Mouse (Mus musculus): ENCODE results near the gene Ndufv3. TPM values are rescaled to one million over a fixed set of nuclear protein-coding genes. Genes with fewer than 3 reads are reported as not detected.
"Not testable (repeated sequence)": the region's sequence is repeated elsewhere in the genome, so short reads cannot be mapped to it uniquely, and the experiment has no call there.

The Ndufv3 gene
- polyA plus RNA-seq, 1 experiment, result 101 TPM

GRCm38 (mm10) chr17:31543574-31543973 is 23.7 kb downstream of the Ndufv3 start:
- 36% methylated on average over 6 of the region's 6 CpGs for WGBS

DNA sequence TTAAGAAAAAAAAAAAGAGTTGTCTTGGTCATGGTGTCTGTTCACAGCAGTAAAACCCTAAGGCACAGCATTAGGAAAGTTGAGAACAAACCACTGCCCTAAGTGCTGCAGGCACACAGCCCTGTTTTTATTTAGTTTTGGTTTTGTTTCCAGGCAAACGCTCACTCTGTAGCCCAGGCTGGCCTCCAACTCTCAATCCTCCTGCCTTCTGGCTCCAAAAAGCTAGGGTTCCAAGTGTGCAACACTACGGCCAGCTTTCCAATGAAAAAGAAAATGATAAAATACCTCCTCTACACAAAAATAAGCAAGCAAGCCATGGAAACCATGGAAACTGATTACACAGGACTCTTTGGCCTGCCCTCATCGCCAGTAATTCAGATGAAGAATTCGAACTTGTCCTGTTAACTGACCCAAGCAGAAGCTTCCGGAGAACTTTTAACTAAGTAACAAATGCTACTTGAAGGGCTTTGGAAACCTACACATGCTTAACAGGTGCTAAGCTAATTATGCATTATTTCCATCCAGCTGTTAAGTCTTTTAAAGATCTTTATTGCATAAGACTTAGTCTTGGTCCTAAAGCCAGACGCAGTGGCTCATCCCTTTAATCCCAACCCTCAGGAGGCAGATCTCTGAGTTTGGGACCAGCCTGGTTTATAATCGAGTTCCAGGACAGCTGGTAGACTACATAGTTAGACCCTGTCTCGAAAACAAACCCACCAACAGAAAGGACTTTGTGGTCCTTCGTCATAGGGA is 26.7 kb downstream of the Ndufv3 start:
- Histone ChIP-seq H3K4me1 (ENCODE audit: control insufficient read depth, insufficient read depth, low read length) (no peaks in the 10 kb centered on the region), H3K4me3 (replicated peaks; ENCODE audit: extremely low read depth, low read depth, low read length) (no peak overlapping the region)
- WGBS, result 73% methylated on average over 9 of the region's 9 CpGs
- DNase-seq, result no peak
- no peak for TF ChIP-seq POLR2A (IDR thresholded peaks at IDR 0.05; ENCODE audit: borderline replicate concordance, extremely low read depth, low read depth, low read length)
- TF ChIP-seq CTCF (IDR thresholded peaks at IDR 0.05; ENCODE audit: insufficient read depth, low read length), result no peak

More at GRCm38 (mm10) chr17:31543574-31543973, 23.7 kb downstream of the Ndufv3 start:
- H3K4me1 ChIP-seq (ENCODE audit: control insufficient read depth, insufficient read depth, low read length), result no peaks in the 10 kb centered on the region
- H3K4me3 ChIP-seq (replicated peaks; ENCODE audit: extremely low read depth, low read depth, low read length), result no peak overlapping the region
- TF ChIP-seq POLR2A (IDR thresholded peaks at IDR 0.05; ENCODE audit: borderline replicate concordance, extremely low read depth, low read depth, low read length) (no peak), CTCF (IDR thresholded peaks at IDR 0.05; ENCODE audit: insufficient read depth, low read length) (no peak)
- DNase-seq, result no peak

DNA sequence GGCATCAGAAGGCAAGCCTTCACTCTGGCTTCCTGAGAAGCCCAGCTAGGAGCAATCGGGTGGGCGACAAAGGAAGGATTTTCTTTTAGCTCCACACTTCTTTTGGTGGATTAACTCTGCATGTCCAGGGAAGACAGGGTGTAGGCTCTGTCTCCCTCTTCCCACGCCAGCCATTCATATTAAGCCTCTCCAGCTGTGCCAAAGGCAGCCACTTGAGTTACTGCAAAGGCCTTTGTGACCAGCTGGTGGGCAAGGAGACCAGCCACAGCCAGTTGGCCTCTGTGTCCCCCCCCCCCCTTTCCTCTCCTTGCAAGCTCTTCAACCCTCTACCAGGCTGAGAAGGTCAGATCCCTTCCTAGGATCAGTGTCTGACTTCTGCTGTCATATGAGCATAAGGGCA is 28.1 kb downstream of the Ndufv3 start:
- WGBS, result 65% methylated on average over 3 of the region's 3 CpGs
- TF ChIP-seq POLR2A (IDR thresholded peaks at IDR 0.05; ENCODE audit: borderline replicate concordance, extremely low read depth, low read depth, low read length) (no peak), CTCF (IDR thresholded peaks at IDR 0.05; ENCODE audit: insufficient read depth, low read length) (no peak)
- no peak for DNase-seq

DNA sequence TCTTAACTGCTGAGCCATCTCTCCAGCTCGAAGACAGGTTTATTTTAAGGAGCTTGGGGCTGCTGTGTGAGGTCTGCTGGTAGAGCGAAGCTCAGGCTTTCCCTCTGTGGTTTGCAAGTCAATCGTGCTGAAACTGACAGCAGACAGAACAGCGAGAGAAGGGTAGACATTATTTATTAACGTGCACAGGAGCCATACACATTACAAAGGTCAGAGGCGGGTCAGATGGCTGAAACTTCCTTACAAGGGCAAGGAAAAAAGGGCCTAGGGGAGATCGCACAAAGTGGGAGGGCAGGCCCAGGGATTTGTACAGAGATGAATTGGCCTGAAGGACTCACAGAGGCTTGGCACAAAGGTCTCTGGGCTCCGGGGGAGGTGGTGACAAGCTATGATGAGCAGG is 29.5 kb downstream of the Ndufv3 start:
- no peak for DNase-seq
- TF ChIP-seq CTCF (IDR thresholded peaks at IDR 0.05; ENCODE audit: insufficient read depth, low read length) (no peak), POLR2A (IDR thresholded peaks at IDR 0.05; ENCODE audit: borderline replicate concordance, extremely low read depth, low read depth, low read length) (no peak)
- no peaks in the 10 kb centered on the region for H3K4me1 ChIP-seq (ENCODE audit: control insufficient read depth, insufficient read depth, low read length)
- H3K4me3 ChIP-seq (replicated peaks; ENCODE audit: extremely low read depth, low read depth, low read length), result no peak overlapping the region
- WGBS, result 63% methylated on average over 8 of the region's 8 CpGs

More for the DNA sequence above, 28.1 kb downstream of the Ndufv3 start:
- Histone ChIP-seq H3K4me1 (ENCODE audit: control insufficient read depth, insufficient read depth, low read length) (no peaks in the 10 kb centered on the region), H3K4me3 (replicated peaks; ENCODE audit: extremely low read depth, low read depth, low read length) (no peak overlapping the region)

DNA sequence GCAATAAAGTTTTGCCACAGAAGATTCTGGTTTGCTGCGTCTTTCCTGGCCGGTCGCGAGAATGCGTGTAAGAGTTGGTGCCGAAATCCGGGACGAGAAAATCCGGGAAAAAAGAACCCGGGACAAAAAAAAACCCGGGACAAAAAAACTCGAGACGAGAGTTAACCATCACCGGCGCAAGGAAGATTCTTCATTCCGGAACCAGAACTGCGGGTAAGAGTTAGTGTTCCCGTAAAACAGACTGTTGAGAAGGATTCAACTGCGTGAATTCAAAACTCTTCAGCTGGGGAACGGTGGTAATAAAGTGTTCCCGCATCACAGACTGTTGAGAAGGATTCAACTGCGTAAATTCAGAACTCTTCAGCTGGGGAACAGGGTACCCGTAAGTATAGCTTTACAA is 32.7 kb downstream of the Ndufv3 start:
- DNase-seq; H3K4me3 ChIP-seq (replicated peaks; ENCODE audit: extremely low read depth, low read depth, low read length); H3K4me1 ChIP-seq (ENCODE audit: control insufficient read depth, insufficient read depth, low read length): not testable (repeated sequence)
- 96% methylated on average over 23 of the region's 23 CpGs for WGBS

GRCm38 (mm10) chr17:31556253-31556652 is 36.3 kb downstream of the Ndufv3 start:
- Histone ChIP-seq H3K4me3 (replicated peaks; ENCODE audit: extremely low read depth, low read depth, low read length) (no peak overlapping the region), H3K4me1 (ENCODE audit: control insufficient read depth, insufficient read depth, low read length) (no peaks in the 10 kb centered on the region)
- no peak for DNase-seq
- TF ChIP-seq CTCF (IDR thresholded peaks at IDR 0.05; ENCODE audit: insufficient read depth, low read length) (no peak), POLR2A (IDR thresholded peaks at IDR 0.05; ENCODE audit: borderline replicate concordance, extremely low read depth, low read depth, low read length) (no peak)
- WGBS, result 66% methylated on average over 4 of the region's 4 CpGs

- peak overlapping the region; percentile 35 for H3K4me3 ChIP-seq (replicated peaks; ENCODE audit: extremely low read depth, low read depth, low read length)
- 54% methylated on average over 11 of the region's 11 CpGs for WGBS
- TF ChIP-seq CTCF (IDR thresholded peaks at IDR 0.05; ENCODE audit: insufficient read depth, low read length) (no peak), POLR2A (IDR thresholded peaks at IDR 0.05; ENCODE audit: borderline replicate concordance, extremely low read depth, low read depth, low read length) (no peak)
- no peaks in the 10 kb centered on the region for H3K4me1 ChIP-seq (ENCODE audit: control insufficient read depth, insufficient read depth, low read length)
- no peak for DNase-seq
These were observed 37.4 kb downstream of the Ndufv3 start for GRCm38 (mm10) chr17:31557124-31557880.

GRCm38 (mm10) chr17:31557947-31558542 is 38.1 kb downstream of the Ndufv3 start:
- WGBS, result 77% methylated on average over 10 of the region's 10 CpGs
- no peak for DNase-seq
- no peak overlapping the region for H3K4me3 ChIP-seq (replicated peaks; ENCODE audit: extremely low read depth, low read depth, low read length)
- no peak for TF ChIP-seq POLR2A (IDR thresholded peaks at IDR 0.05; ENCODE audit: borderline replicate concordance, extremely low read depth, low read depth, low read length)
- no peak for TF ChIP-seq CTCF (IDR thresholded peaks at IDR 0.05; ENCODE audit: insufficient read depth, low read length)
- H3K4me1 ChIP-seq (ENCODE audit: control insufficient read depth, insufficient read depth, low read length), result no peaks in the 10 kb centered on the region

- no peak for TF ChIP-seq POLR2A (IDR thresholded peaks at IDR 0.05; ENCODE audit: borderline replicate concordance, extremely low read depth, low read depth, low read length)
- TF ChIP-seq CTCF (IDR thresholded peaks at IDR 0.05; ENCODE audit: insufficient read depth, low read length), result no peak
- no peak overlapping the region for H3K4me3 ChIP-seq (replicated peaks; ENCODE audit: extremely low read depth, low read depth, low read length)
- H3K4me1 ChIP-seq (ENCODE audit: control insufficient read depth, insufficient read depth, low read length), result peaks cover 4% of the 10 kb centered on the region; the same call in 1 of the 2 replicates
- DNase-seq, result no peak
- WGBS, result 83% methylated on average over 11 of the region's 11 CpGs
These were observed 39.3 kb downstream of the Ndufv3 start for GRCm38 (mm10) chr17:31559021-31559789.
